Mouse (Mus musculus) myocyte (in vitro differentiated cells): ENCODE data around the gene Cd46. TPM values are rescaled to one million over a fixed set of nuclear protein-coding genes. Genes with fewer than 3 reads are reported as not detected.

Experiments used
- H3K27me3 ChIP-seq: one replicate; pipeline ENCODE4 v1.6.1; 2011; ENCODE audit not compliant: control insufficient read depth, insufficient read depth, insufficient read length
- H3K36me3 ChIP-seq: one replicate; pipeline ENCODE4 v1.6.1; 2011; ENCODE audit not compliant: control insufficient read depth, insufficient read depth
- H3K4me2 ChIP-seq: one replicate; pipeline ENCODE4 v1.6.1; 2011; ENCODE audit warnings: low read depth, control low read depth
- H3K4me3 ChIP-seq: one replicate; pipeline ENCODE4 v1.5.1; 2011; ENCODE audit warnings: mild to moderate bottlenecking, control low read depth, moderate library complexity
- H3K79me2 ChIP-seq: one replicate; pipeline ENCODE4 v1.6.1; 2011; ENCODE audit not compliant: control insufficient read depth, insufficient read depth
- H3ac ChIP-seq: one replicate; pipeline ENCODE4 v1.6.1; 2011; ENCODE audit not compliant: control insufficient read depth, insufficient read length
- CEBPB ChIP-seq: IDR thresholded peaks from 2 replicates; pipeline ENCODE4 v1.6.1; 2011; ENCODE audit warnings: mild to moderate bottlenecking, moderate library complexity; ENCODE audit not compliant: poor library complexity, insufficient read depth, severe bottlenecking
- E2F4 ChIP-seq: IDR thresholded peaks from one replicate; pipeline ENCODE4 v1.6.1; 2011; ENCODE audit warnings: mild to moderate bottlenecking, control low read depth, moderate library complexity; ENCODE audit not compliant: insufficient read depth
- MAX ChIP-seq: IDR thresholded peaks from one replicate; pipeline ENCODE4 v1.6.1; 2011; ENCODE audit warnings: low read depth, mild to moderate bottlenecking, control low read depth
- MYOD1 ChIP-seq, 3 experiments: IDR thresholded peaks; one replicate each; pipeline ENCODE4 v1.6.1; 2011; ENCODE audit warnings: control low read depth in 2 of 3, low read depth in 2 of 3, mild to moderate bottlenecking in 2 of 3, moderate library complexity in 1 of 3; ENCODE audit not compliant: insufficient read length in 2 of 3, control insufficient read depth in 1 of 3
- MYOG ChIP-seq, 3 experiments: IDR thresholded peaks; one replicate each; pipeline ENCODE4 v1.6.1; 2011; ENCODE audit warnings: control low read depth in 2 of 3, low read depth in 2 of 3, mild to moderate bottlenecking in 2 of 3; ENCODE audit not compliant: insufficient read length in 2 of 3, control insufficient read depth in 1 of 3, insufficient read depth in 1 of 3
- POLR2A ChIP-seq: IDR thresholded peaks from one replicate; pipeline ENCODE4 v1.6.1; 2011; ENCODE audit warnings: low read depth, mild to moderate bottlenecking, control low read depth, moderate library complexity; ENCODE audit not compliant: insufficient read length
- POLR2AphosphoS2 ChIP-seq: IDR thresholded peaks from one replicate; pipeline ENCODE4 v1.6.1; 2011; ENCODE audit warnings: low read depth, control low read depth; ENCODE audit not compliant: insufficient read length
- REST ChIP-seq: IDR thresholded peaks from one replicate; pipeline ENCODE4 v1.6.1; 2011; ENCODE audit warnings: mild to moderate bottlenecking, control low read depth, moderate library complexity; ENCODE audit not compliant: insufficient read depth, insufficient read length
- SRF ChIP-seq: IDR thresholded peaks from one replicate; pipeline ENCODE4 v1.6.1; 2011; ENCODE audit warnings: low read depth; ENCODE audit not compliant: control insufficient read depth, insufficient read length
- TCF12 ChIP-seq: IDR thresholded peaks from one replicate; pipeline ENCODE4 v1.6.1; 2011; ENCODE audit warnings: mild to moderate bottlenecking, control low read depth; ENCODE audit not compliant: poor library complexity, insufficient read depth, severe bottlenecking
- TCF3 ChIP-seq: IDR thresholded peaks from one replicate; pipeline ENCODE4 v1.6.1; 2011; ENCODE audit warnings: low read depth, control low read depth; ENCODE audit not compliant: insufficient read length
- USF1 ChIP-seq: IDR thresholded peaks from one replicate; pipeline ENCODE4 v1.6.1; 2011; ENCODE audit warnings: low read depth, mild to moderate bottlenecking, control low read depth, moderate library complexity
- polyA plus RNA-seq: library from polyadenylated mRNA; unstranded; fragments of >200 nt; fragmentation: generic; extraction: Trizol; gene quantifications from one replicate; pipeline ENCODE4 v1.2.1, GENCODE M21; 2012; ENCODE audit warnings: missing spikeins

Cd46 gene
- polyA plus RNA-seq, 1 experiment = 0.13 TPM

DNA sequence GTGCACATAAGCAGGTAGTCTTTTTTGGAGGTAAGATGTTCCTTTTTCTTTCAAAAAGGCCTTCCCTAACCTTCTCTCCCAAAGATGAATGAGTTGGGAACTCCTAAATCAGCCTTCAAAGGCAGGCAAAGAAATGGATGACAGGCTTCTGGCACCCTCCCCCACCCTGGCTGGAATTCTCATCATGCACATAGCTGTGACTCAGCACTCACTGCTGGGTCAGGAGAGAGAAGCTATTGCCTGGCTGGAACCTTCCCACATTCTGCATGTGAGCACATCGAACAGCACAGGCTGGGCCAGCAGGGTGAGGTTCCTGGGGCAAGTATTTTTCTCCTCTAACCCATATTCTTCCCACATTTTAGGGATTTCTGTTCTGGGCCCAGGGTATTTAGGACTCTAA, 58.1 kb downstream of the Cd46 start:
- TF ChIP-seq POLR2AphosphoS2 (no peak), SRF (no peak), MAX (no peak), USF1 (peak; percentile 12)
- Histone ChIP-seq H3K36me3 (no peaks in the 10 kb centered on the region), H3ac (no peak overlapping the region), H3K27me3 (no peaks in the 10 kb centered on the region), H3K4me2 (peak overlapping the region; percentile 16), H3K79me2 (no peaks in the 10 kb centered on the region), H3K4me3 (no peak overlapping the region)

DNA sequence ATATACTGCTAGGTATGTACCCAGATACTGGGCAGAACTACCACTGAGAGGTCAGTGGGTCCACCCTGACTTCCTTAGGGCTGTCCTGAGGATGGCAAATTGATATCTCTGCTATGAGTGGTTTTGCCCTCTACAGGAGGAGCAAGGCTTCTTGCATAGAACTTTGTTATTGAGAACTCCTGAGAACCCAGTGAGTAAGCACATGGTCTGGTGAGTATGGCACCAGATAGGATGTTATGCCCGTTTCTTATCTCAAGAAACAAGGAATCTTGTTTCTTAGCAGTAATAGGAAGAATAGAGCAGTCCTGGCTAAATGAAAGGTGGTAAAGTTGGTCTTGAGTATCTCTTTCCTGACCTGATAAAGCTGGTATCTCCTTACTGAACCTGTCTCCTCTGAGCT, 59.3 kb downstream of the Cd46 start:
- no peak overlapping the region for H3K4me2 ChIP-seq
- H3ac ChIP-seq = no peak overlapping the region
- H3K4me3 ChIP-seq = no peak overlapping the region
- TF ChIP-seq TCF3 = no peak
- no peak for TF ChIP-seq SRF
- no peak for TF ChIP-seq MAX
- TF ChIP-seq E2F4 = no peak
- TF ChIP-seq MYOG (IDR thresholded peaks at IDR 0.05; ENCODE audit: control insufficient read depth in 1 of 3, insufficient read depth in 1 of 3, insufficient read length in 2 of 3, low read depth in 2 of 3) = no peak
- TF ChIP-seq USF1 = no peak
- no peak for TF ChIP-seq CEBPB
- no peak for TF ChIP-seq REST
- TF ChIP-seq POLR2AphosphoS2 = no peak
- no peak for TF ChIP-seq MYOD1 (IDR thresholded peaks at IDR 0.05; ENCODE audit: control insufficient read depth in 1 of 3, insufficient read length in 2 of 3, low read depth in 2 of 3)
- no peak for TF ChIP-seq TCF12
- TF ChIP-seq POLR2A = no peak
- no peaks in the 10 kb centered on the region for H3K79me2 ChIP-seq
- H3K27me3 ChIP-seq = no peaks in the 10 kb centered on the region
- H3K36me3 ChIP-seq = no peaks in the 10 kb centered on the region

DNA sequence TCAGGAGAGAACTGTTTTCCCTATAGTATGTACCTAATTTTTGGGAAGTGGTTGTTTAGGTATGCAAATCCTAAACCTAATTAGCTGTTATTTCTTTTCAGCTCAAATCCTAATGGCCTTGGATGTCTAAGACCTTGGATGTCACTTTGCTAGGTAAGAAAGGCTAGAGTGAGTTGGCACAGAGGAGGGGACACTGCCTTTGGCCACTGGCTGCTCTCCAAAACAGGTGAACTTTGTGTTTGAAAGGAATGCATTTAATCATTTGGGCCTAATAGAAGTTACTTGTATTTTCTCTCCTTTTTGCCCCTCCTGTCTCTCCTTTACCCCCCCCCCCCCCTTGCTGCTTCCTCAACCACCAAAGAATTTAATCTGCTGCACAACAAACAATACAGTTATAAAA, 60.3 kb downstream of the Cd46 start:
- H3K79me2 ChIP-seq = no peaks in the 10 kb centered on the region
- no peaks in the 10 kb centered on the region for H3K27me3 ChIP-seq
- H3K4me2 ChIP-seq = no peak overlapping the region
- no peak overlapping the region for H3K4me3 ChIP-seq
- TF ChIP-seq POLR2AphosphoS2 = no peak
- no peak for TF ChIP-seq MYOG (IDR thresholded peaks at IDR 0.05; ENCODE audit: control insufficient read depth in 1 of 3, insufficient read depth in 1 of 3, insufficient read length in 2 of 3, low read depth in 2 of 3)
- no peak for TF ChIP-seq USF1
- no peak for TF ChIP-seq TCF12
- no peak for TF ChIP-seq MAX
- TF ChIP-seq MYOD1 (IDR thresholded peaks at IDR 0.05; ENCODE audit: control insufficient read depth in 1 of 3, insufficient read length in 2 of 3, low read depth in 2 of 3) = no peak
- TF ChIP-seq SRF = no peak
- TF ChIP-seq REST = no peak
- no peak for TF ChIP-seq E2F4
- TF ChIP-seq CEBPB = no peak
- no peak for TF ChIP-seq TCF3
- TF ChIP-seq POLR2A = no peak
- no peaks in the 10 kb centered on the region for H3K36me3 ChIP-seq
- H3ac ChIP-seq = no peak overlapping the region

DNA sequence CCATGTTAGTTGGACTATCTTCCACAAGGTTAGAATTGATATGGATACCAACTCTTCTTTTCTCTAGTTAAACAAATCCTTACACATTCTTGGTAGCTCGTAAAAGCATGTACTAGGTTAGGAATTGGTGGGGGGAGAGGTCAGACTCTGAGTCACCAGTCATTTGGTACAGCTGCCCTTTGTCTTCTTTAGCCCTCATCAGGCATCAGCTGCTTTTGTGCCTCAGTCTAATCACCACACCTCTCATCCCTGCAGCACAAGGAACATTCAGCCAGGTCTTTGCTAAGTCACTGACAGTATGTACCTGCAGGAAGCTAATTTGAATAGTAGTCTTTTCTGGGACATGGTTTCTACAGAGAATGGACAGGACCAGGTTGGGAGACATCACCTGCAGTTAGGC, 64.5 kb downstream of the Cd46 start:
- no peak overlapping the region for H3ac ChIP-seq
- H3K36me3 ChIP-seq = peaks cover 4% of the 10 kb centered on the region
- H3K27me3 ChIP-seq = no peaks in the 10 kb centered on the region
- TF ChIP-seq MYOG (IDR thresholded peaks at IDR 0.05; ENCODE audit: control insufficient read depth in 1 of 3, insufficient read depth in 1 of 3, insufficient read length in 2 of 3, low read depth in 2 of 3) (peak in 1 of 3 experiments; percentile 40), CEBPB (no peak), TCF3 (no peak), MYOD1 (IDR thresholded peaks at IDR 0.05; ENCODE audit: control insufficient read depth in 1 of 3, insufficient read length in 2 of 3, low read depth in 2 of 3) (peak in 2 of 3 experiments; percentile 32 to 68), MAX (no peak), POLR2AphosphoS2 (no peak)
- H3K4me2 ChIP-seq = no peak overlapping the region
- H3K4me3 ChIP-seq = no peak overlapping the region
- no peaks in the 10 kb centered on the region for H3K79me2 ChIP-seq

- TF ChIP-seq MYOD1 (IDR thresholded peaks at IDR 0.05; ENCODE audit: control insufficient read depth in 1 of 3, insufficient read length in 2 of 3, low read depth in 2 of 3) (no peak), POLR2AphosphoS2 (no peak), TCF12 (no peak), CEBPB (no peak), TCF3 (no peak), E2F4 (no peak), POLR2A (no peak), USF1 (no peak), MAX (no peak), SRF (no peak), MYOG (IDR thresholded peaks at IDR 0.05; ENCODE audit: control insufficient read depth in 1 of 3, insufficient read depth in 1 of 3, insufficient read length in 2 of 3, low read depth in 2 of 3) (no peak), REST (no peak)
These were observed 68.2 kb downstream of the Cd46 start for GRCm38 (mm10) chr1:195023848-195024247.

More at GRCm38 (mm10) chr1:195023848-195024247, 68.2 kb downstream of the Cd46 start:
- Histone ChIP-seq H3K4me3 (no peak overlapping the region), H3K4me2 (no peak overlapping the region), H3K79me2 (no peaks in the 10 kb centered on the region), H3ac (no peak overlapping the region), H3K27me3 (no peaks in the 10 kb centered on the region), H3K36me3 (peaks cover 4% of the 10 kb centered on the region)
